In genomic region chr5:117268749-117269148, GRCm38 (mm10) we compare ENCODE assay signal across 11 mouse cellular contexts.
"Had no signal": no experiment of that assay in that cellular context is flagged by ENCODE, and none has a peak within 500 bp of the region (broad histone marks: within the 10 kb centered on the region; RNA-seq: fewer than 3 reads in every experiment).

No protein-coding gene starts in this region.

- ATAC-seq: liver, postnatal 0 days; midbrain, embryonic 13.5 days had no signal

- DNase-seq: kidney, postnatal 25 days; liver; liver, embryonic 13.5 days; liver, postnatal 0 days; lung, postnatal 36 days; spleen, adult 18-20 months; thymus, adult 18-20 months; thymus, postnatal 14 days had no signal

- H3K9ac ChIP-seq: limb, embryonic 12.5 days; liver, embryonic 13.5 days; liver, postnatal 0 days; midbrain, embryonic 13.5 days had no signal

- H3K4me1 ChIP-seq: limb, embryonic 12.5 days; liver, embryonic 13.5 days; midbrain, embryonic 13.5 days had no signal

- H3K27ac ChIP-seq: left cerebral cortex, adult 2 months; limb, embryonic 12.5 days; liver, embryonic 13.5 days; midbrain, embryonic 13.5 days had no signal

- H3K27me3 ChIP-seq: limb, embryonic 12.5 days; liver, embryonic 13.5 days; midbrain, embryonic 13.5 days had no signal

- H3K4me2 ChIP-seq: limb, embryonic 12.5 days; liver, embryonic 13.5 days; midbrain, embryonic 13.5 days had no signal

- H3K4me3 ChIP-seq: left cerebral cortex, adult 2 months; limb, embryonic 12.5 days; liver, embryonic 13.5 days; midbrain, embryonic 13.5 days had no signal
